Mouse (Mus musculus) embryonic facial prominence, embryonic 10.5 days (tissue): ENCODE measurements at regions not wholly inside any gene's neighbourhood (a gene's known extent, or its start where the extent isn't known, plus 50 kb on each side); places are given as distances from the start of the nearest gene placed in this dataset.
A peak's percentile ranks its signal among the peaks of the same experiment; 100 is the strongest.

Experiments used
- DNase-seq: peaks from one replicate; pipeline ENCODE4 v3.0.0-alpha.2; 2017; ENCODE audit warnings: low spot score
- H3K27ac ChIP-seq: fragments of 300-500 bp; sonication (generic); replicated peaks from 2 replicates; pipeline ENCODE4 v1.5.1; 2016; ENCODE audit warnings: mild to moderate bottlenecking
- H3K27me3 ChIP-seq: fragments of 300-500 bp; sonication (generic); replicated peaks from 2 replicates; pipeline ENCODE4 v1.6.1; 2016; ENCODE audit warnings: low read depth, mild to moderate bottlenecking; ENCODE audit not compliant: poor library complexity, severe bottlenecking
- H3K36me3 ChIP-seq: fragments of 300-500 bp; sonication (generic); replicated peaks from 2 replicates; pipeline ENCODE4 v1.6.1; 2016; ENCODE audit warnings: mild to moderate bottlenecking, moderate library complexity
- H3K4me1 ChIP-seq: fragments of 300-500 bp; sonication (generic); 2 replicates; pipeline ENCODE4 v1.6.1; 2016
- H3K4me3 ChIP-seq: fragments of 300-500 bp; sonication (generic); 2 replicates; pipeline ENCODE4 v1.5.1; 2016; ENCODE audit warnings: mild to moderate bottlenecking, moderate library complexity
- H3K9me3 ChIP-seq: fragments of 300-500 bp; sonication (generic); 2 replicates; pipeline ENCODE4 v1.6.1; 2016; ENCODE audit warnings: mild to moderate bottlenecking
- WGBS: fragments of 180-500 bp; shearing (Covaris S2); methylation state at CpG from one replicate; pipeline ENCODE4 v1.1.7; 2016; 5-methylcytosine and 5-hydroxymethylcytosine counted together

DNA sequence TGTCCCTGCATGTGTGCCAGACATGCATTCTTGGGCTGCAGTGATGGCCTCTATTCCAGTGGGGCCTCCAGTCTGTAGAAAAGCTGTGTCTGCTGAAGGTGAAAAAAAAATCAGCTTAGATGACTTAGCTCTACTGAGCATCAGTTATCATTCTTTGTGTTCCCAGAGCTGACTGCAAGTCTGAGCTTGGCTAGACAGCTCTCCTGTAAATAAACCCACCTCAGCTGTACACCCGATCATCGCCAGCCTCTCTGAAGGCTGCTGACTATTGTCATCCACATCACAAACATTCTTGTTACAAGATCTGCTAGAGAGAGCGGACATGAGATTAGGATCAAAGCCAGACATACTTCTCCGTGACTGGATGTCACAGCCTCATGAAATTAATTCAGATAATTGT is 504.2 kb downstream of the Dcdc2c start:
- Histone ChIP-seq H3K27me3 (no peaks in the 10 kb centered on the region), H3K4me1 (0 out of 2 replicates have a peak, but pooled peaks cover 10% of the 10 kb centered on the region), H3K9me3 (no peaks in the 10 kb centered on the region), H3K36me3 (no peaks in the 10 kb centered on the region), H3K27ac (no peak overlapping the region), H3K4me3 (no peak overlapping the region)
- 70% methylated on average over 4 of the region's 4 CpGs for WGBS
- DNase-seq = peak; percentile 20

- Histone ChIP-seq H3K36me3 (no peaks in the 10 kb centered on the region), H3K4me3 (no peak overlapping the region), H3K4me1 (no peaks in the 10 kb centered on the region), H3K27me3 (no peaks in the 10 kb centered on the region), H3K9me3 (no peaks in the 10 kb centered on the region), H3K27ac (no peak overlapping the region)
- 83% methylated on average over 7 of the region's 7 CpGs for WGBS
- no peak for DNase-seq
Observed at GRCm38 (mm10) chr12:28038161-28038911, 513.9 kb downstream of the Dcdc2c start.

DNA sequence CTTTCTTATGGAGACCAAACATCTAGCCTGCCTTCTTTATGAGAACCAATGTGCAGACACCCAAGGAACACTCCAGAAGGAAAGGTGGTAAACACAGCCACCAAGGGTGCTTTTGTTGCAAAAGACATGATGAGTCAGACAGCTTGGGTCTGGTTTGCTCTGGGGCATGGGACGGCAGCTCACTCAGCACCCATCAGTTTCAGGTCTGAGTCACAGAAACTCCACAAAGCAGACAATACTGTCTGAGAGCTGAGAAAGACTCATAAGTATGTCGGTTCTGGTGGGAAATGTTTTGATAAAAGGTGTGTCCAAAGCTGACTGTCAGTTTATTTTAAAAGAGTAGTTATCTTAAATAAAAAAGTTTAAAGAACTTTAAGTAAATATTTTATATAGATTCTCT is 553.0 kb downstream of the Dcdc2c start:
- Histone ChIP-seq H3K27me3 (no peaks in the 10 kb centered on the region), H3K36me3 (no peaks in the 10 kb centered on the region), H3K4me1 (peaks cover 4% of the 10 kb centered on the region), H3K4me3 (no peak overlapping the region), H3K9me3 (no peaks in the 10 kb centered on the region), H3K27ac (no peak overlapping the region)
- no peak for DNase-seq
- 83% methylated on average over 2 of the region's 2 CpGs for WGBS

- no peak for DNase-seq
- Histone ChIP-seq H3K36me3 (no peaks in the 10 kb centered on the region), H3K4me1 (peaks cover 4% of the 10 kb centered on the region), H3K27ac (no peak overlapping the region), H3K4me3 (no peak overlapping the region), H3K27me3 (no peaks in the 10 kb centered on the region), H3K9me3 (no peaks in the 10 kb centered on the region)
- WGBS = 75% methylated on average over 3 of the region's 3 CpGs
Observed at GRCm38 (mm10) chr12:27992152-27992551, 560.0 kb downstream of the Dcdc2c start.

DNA sequence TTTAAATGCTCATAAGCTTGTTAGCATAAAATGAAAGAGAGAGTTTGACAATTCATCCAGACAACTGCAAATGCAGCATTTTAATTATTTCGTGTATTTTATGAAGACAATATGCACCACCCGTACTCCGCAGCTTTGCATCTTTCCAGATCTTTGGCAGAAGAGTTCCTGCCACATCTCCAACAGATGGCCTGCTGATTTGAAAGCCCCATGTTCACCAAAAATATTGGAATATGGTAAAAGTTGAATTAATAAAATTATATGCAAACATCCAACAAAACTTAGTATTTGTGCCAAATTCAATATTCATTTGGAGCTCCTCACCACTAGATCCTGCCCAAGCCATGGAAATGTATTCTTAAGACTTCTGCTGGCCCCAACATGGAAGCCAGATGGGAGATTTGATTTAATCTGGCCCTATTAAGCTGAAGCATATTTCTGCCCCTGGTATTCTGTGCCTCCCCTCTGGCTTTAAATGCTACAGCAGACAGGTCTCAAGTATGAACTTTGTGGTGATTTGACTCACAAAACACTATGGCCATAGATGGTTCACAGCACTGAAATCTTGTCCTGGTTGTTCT is 567.8 kb downstream of the Dcdc2c start:
- 89% methylated on average over 3 of the region's 3 CpGs for WGBS
- Histone ChIP-seq H3K27ac (no peak overlapping the region), H3K4me3 (no peak overlapping the region), H3K27me3 (no peaks in the 10 kb centered on the region), H3K36me3 (no peaks in the 10 kb centered on the region), H3K9me3 (no peaks in the 10 kb centered on the region), H3K4me1 (no peaks in the 10 kb centered on the region)
- no peak for DNase-seq

DNA sequence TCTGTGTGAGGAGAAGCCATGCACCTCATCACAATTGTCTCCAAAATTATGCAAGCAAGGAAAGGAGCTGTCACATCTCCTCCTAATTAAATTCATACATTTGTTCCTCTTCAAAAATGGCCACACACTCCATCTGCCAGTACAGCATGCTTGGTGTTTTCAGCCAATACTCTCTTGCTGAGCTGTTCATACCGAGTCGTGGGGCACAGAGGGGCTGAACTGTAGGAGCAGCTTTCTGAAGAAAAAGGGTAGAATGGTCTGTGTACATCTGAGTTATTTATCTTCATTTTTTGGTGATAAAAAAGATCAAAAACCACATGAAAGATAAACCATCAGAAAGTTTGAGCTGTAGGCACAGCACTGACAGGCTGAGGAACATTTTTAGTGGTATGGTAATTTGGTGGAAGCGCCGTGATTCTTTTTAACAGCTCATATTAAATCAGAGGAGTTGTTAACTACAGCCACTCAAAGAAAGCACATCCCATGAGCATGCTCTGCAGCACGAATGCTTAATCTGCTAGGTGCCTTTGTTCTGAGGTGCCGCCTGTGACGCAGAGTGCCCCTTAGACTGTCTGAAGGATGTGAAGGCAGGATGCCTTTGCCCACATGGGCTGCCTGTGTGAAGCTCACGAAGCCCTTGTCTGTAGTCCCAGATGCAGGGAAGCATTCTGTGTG is 573.8 kb downstream of the Dcdc2c start:
- Histone ChIP-seq H3K9me3 (no peaks in the 10 kb centered on the region), H3K4me1 (peaks cover 14% of the 10 kb centered on the region), H3K4me3 (no peak overlapping the region), H3K36me3 (no peaks in the 10 kb centered on the region), H3K27me3 (no peaks in the 10 kb centered on the region), H3K27ac (no peak overlapping the region; the same call in 1 of the 2 replicates)
- no peak for DNase-seq
- WGBS = 70% methylated on average over 8 of the region's 8 CpGs

DNA sequence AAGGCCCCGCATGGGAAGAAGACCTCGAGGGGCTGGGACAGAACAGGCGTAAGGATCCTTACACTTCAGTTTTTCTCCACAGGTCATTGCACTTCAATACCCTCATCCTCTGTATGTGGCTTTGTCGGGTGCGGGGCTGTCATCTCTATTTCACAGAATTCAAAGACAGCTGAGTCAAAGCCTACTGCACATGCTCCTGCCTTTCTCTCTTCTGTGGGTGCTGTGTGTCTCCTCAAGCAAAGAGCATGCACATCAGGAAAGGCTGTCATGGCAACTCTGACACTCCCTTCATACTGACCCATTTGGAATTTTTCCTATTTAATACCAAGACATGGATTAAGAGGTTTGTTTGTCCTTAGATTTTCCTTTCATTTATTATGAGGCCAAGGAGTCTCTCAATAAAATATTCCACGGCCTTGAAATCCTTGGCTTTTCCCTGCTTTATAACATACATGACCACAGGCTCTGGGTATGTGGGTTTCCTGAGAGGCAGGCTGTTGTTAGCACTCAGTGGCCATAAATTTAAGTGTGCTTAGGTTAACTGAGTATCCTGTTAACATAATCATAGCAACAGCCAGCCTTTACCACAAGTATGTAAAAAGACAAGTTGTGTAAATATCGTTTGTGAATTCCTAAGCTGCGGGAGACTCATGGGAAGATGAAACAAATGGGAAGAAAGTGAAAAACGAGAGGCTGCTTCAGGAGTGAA is 574.5 kb downstream of the Dcdc2c start:
- Histone ChIP-seq H3K9me3 (no peaks in the 10 kb centered on the region), H3K27ac (no peak overlapping the region), H3K4me1 (peaks cover 14% of the 10 kb centered on the region), H3K4me3 (no peak overlapping the region), H3K27me3 (no peaks in the 10 kb centered on the region), H3K36me3 (no peaks in the 10 kb centered on the region)
- 74% methylated on average over 9 of the region's 9 CpGs for WGBS
- no peak for DNase-seq

DNA sequence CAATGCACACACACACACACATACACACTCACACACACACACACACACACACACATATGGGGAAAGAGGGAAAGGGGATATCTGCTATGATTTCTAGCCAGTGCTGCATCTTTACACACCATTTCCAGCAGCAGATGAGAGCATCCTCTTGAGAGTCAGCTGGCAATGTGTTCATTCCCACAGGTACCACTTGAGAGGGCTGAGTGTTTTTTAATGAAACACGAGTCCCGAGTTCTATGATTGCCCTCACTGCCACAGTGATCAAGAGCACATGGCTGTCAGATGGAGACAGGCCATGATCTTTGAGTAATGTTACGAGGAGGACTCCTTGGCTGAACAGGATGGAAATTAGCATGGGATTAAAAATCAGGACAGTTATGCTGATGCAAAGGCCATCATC is 589.3 kb downstream of the Dcdc2c start:
- Histone ChIP-seq H3K4me1 (peaks cover 7% of the 10 kb centered on the region), H3K27me3 (no peaks in the 10 kb centered on the region), H3K36me3 (no peaks in the 10 kb centered on the region), H3K27ac (no peak overlapping the region), H3K4me3 (no peak overlapping the region), H3K9me3 (no peaks in the 10 kb centered on the region)
- no peak for DNase-seq
- WGBS = 53% methylated on average over 3 of the region's 3 CpGs

DNA sequence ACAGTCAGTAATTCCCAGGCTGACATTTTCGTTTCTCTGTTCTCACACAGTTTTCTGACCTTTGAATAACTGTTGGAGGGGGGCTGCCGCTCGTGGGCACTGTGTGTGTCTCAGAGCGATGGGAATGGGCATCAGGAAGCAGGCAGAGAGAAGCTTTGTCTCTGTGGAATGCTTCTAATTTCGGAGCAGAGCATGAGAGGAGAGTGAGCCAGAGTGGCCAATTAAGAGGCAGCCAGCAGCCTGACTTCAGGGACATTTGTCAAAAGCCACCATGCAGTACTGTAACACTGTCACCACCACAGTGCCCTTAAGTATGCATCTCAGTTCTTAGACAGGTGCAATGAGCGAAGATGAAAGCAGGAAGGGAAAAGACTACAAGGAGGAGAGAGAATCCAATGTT is 592.1 kb downstream of the Dcdc2c start:
- Histone ChIP-seq H3K27ac (no peak overlapping the region), H3K36me3 (no peaks in the 10 kb centered on the region), H3K4me1 (peaks cover 7% of the 10 kb centered on the region), H3K27me3 (no peaks in the 10 kb centered on the region), H3K9me3 (no peaks in the 10 kb centered on the region), H3K4me3 (no peak overlapping the region)
- 48% methylated on average over 6 of the region's 6 CpGs for WGBS
- no peak for DNase-seq

DNA sequence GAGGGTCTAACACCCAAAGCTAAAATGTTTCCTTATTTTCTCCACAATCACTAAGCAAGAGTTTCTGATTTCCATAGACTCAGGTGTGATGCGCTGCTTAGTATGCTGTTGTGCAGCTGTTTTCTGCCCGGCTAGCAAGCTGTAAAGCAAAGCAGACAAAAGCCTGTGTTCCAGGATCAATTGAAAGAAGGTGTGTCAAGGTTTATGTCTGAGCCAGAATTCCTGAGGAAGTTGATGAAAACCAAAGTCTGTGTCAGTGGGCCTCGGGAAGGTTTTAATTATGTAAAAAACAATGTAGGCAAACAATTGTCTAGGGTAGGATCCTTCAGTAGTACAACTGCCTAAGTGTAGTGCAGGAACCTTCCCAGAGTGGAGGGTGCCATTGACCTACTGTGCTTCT is 604.6 kb downstream of the Dcdc2c start:
- Histone ChIP-seq H3K27ac (peak overlapping the region; percentile 81), H3K4me1 (peaks cover 38% of the 10 kb centered on the region), H3K36me3 (no peaks in the 10 kb centered on the region), H3K9me3 (no peaks in the 10 kb centered on the region), H3K27me3 (no peaks in the 10 kb centered on the region), H3K4me3 (no peak overlapping the region)
- 45% methylated on average over 3 of the region's 3 CpGs for WGBS
- no peak for DNase-seq

DNA sequence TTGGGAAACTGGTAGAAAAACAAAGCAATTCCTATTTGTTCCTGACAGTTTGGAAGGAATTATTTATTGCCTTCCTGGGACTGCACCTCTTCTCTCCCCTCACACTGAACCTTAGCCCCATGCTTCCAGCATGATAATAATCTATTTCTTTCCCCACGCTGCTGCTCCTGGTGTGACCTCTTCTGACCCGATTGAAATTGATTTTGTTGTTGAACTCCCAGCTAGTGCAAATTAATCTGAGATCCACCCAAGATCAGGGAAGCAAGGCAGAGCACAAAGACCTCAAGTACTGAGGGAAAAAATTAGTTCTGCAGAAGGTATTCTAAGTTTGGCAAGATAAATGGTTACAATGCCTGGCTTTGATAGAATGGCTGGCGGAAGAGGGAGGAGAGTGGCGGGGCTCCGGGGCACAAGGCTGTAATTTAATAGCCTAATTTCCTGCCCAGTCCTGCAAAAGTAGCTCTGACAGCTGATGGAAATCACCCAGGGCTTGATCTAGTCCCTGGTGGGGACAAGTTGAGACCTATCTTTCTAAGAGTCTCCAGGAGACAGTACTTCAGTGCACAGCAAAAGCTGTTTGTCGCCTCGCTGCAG is 604.6 kb upstream of the Sox11 start:
- peaks cover 38% of the 10 kb centered on the region for H3K4me1 ChIP-seq
- H3K27me3 ChIP-seq = no peaks in the 10 kb centered on the region
- peak overlapping the region; percentile 81 for H3K27ac ChIP-seq
- no peak overlapping the region for H3K4me3 ChIP-seq
- 20% methylated on average over 7 of the region's 7 CpGs for WGBS
- no peaks in the 10 kb centered on the region for H3K9me3 ChIP-seq
- H3K36me3 ChIP-seq = no peaks in the 10 kb centered on the region
- DNase-seq = peak; percentile 77

- Histone ChIP-seq H3K4me1 (peaks cover 37% of the 10 kb centered on the region), H3K36me3 (no peaks in the 10 kb centered on the region)
Observed at GRCm38 (mm10) chr12:27945411-27945810, 603.0 kb upstream of the Sox11 start.

More at GRCm38 (mm10) chr12:27945411-27945810, 603.0 kb upstream of the Sox11 start:
- peak; percentile 34 for DNase-seq
- Histone ChIP-seq H3K9me3 (no peaks in the 10 kb centered on the region), H3K27ac (peak overlapping the region; percentile 81), H3K4me3 (no peak overlapping the region), H3K27me3 (no peaks in the 10 kb centered on the region)
- WGBS = 53% methylated on average over 2 of the region's 2 CpGs
